Mouse (Mus musculus) kidney, postnatal 0 days (tissue): ENCODE measurements around the gene Hsf4. TPM values are rescaled to one million over a fixed set of nuclear protein-coding genes. Genes with fewer than 3 reads are reported as not detected.

ENCODE experiments used
- ATAC-seq: fragments of 200-750 bp; cut with Nextera tagmentation; replicated peaks from 2 replicates; pipeline ENCODE4 v1.8.0; 2017; ENCODE audit warnings: low read depth, moderate number of reproducible peaks, moderate TSS enrichment, moderate library complexity; ENCODE audit not compliant: low FRiP score
- DNase-seq: peaks from one replicate; pipeline ENCODE4 v3.0.0-alpha.2; 2016; ENCODE audit warnings: low spot score
- H3K27ac ChIP-seq: fragments of 300-500 bp; sonication (generic); 2 replicates; pipeline ENCODE4 v1.5.1; 2014; ENCODE audit warnings: mild to moderate bottlenecking
- H3K27me3 ChIP-seq: fragments of 300-500 bp; sonication (generic); 2 replicates; pipeline ENCODE4 v1.6.1; 2014; ENCODE audit warnings: low read length, mixed read lengths; ENCODE audit not compliant: insufficient read depth
- H3K36me3 ChIP-seq: fragments of 300-500 bp; sonication (generic); 2 replicates; pipeline ENCODE4 v1.6.1; 2014; ENCODE audit warnings: low read length, mixed read lengths; ENCODE audit not compliant: insufficient read depth
- H3K4me1 ChIP-seq: fragments of 300-500 bp; sonication (generic); replicated peaks from 2 replicates; pipeline ENCODE4 v1.6.1; 2014; ENCODE audit warnings: antibody characterized with exemption, low read length, mixed read lengths; ENCODE audit not compliant: insufficient read depth
- H3K4me2 ChIP-seq: fragments of 300-500 bp; sonication (generic); 2 replicates; pipeline ENCODE4 v1.6.1; 2014; ENCODE audit warnings: mild to moderate bottlenecking, low read length, moderate library complexity, mixed read lengths
- H3K4me3 ChIP-seq: fragments of 300-500 bp; sonication (generic); replicated peaks from 2 replicates; pipeline ENCODE4 v1.5.1; 2014; ENCODE audit warnings: low read depth, low read length
- H3K9ac ChIP-seq: fragments of 300-500 bp; sonication (generic); 2 replicates; pipeline ENCODE4 v1.6.1; 2014; ENCODE audit warnings: low read depth, low read length
- H3K9me3 ChIP-seq: fragments of 300-500 bp; sonication (generic); replicated peaks from 2 replicates; pipeline ENCODE4 v1.6.1; 2016; ENCODE audit warnings: low read length, inconsistent platforms, mixed read lengths
- CTCF ChIP-seq: IDR thresholded peaks from 2 replicates; pipeline ENCODE4 v1.5.1; 2016; ENCODE audit warnings: antibody characterized with exemption, low read depth, mild to moderate bottlenecking, moderate library complexity
- WGBS: fragments of 180-500 bp; shearing (Covaris S2); extraction: QIAGEN DNeasy Blood & Tissue Kit; methylation state at CpG from one replicate; pipeline ENCODE4 v1.1.7; 2014; 5-methylcytosine and 5-hydroxymethylcytosine counted together
- microRNA counts: library from miRNA; unstranded; fragments of <30 nt; microRNA quantifications from one replicate; lab custom pipeline; 2015
- microRNA-seq: library from miRNA; unstranded; fragments of <30 nt; microRNA quantifications from one replicate; pipeline ENCODE4, GENCODE M21; 2016
- polyA plus RNA-seq: library from polyadenylated mRNA; unstranded; fragments of >200 nt; fragmentation: Nextera tagmentation; extraction: Ambion mirVana; gene quantifications from 2 replicates; pipeline ENCODE4 v1.2.1, GENCODE M21; 2015

Hsf4 gene
- polyA plus RNA-seq, 1 experiment from 2014 or later = 0.12 TPM

DNA sequence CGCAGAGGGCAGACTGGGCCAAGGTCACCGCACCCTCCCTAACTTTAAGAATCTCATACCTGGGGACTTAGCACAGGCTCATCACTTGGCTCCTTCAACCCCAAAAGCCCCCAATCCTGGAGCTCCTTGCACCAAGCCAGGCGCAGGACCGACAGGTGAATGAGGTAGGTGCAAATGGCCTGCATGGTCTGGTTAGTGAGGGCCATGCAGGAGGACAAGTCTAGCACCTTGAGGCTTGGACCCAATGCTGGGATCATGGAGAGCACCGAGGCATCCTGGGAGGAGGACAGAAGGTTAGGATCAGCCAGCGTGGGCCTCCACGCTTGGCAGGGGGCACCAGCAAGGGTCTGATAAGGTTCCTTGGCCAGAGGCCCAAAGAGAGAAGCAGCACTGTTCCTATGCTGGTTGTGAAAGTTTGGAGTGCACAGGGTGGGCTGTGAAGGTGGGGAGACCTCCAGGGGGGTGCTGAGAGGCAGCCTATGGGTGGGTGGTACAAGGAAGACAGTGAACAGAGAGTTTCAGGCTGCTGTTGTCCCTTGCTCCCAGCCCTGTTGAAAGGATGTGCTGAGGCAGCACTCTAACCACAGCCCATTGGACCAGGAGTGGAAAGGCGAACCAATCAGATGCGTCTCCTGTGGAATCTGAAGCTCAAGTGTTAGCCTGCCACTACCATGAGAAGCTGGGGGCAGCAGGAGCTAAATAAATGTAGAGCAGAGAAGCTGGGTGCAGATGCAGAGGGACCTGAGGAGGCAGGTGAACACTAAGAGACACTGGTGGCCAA, 44.2 kb downstream of the Hsf4 start:
- ATAC-seq = no peak
- no peaks in the 10 kb centered on the region for H3K27me3 ChIP-seq
- H3K4me2 ChIP-seq = no peak overlapping the region
- no peak overlapping the region for H3K4me3 ChIP-seq
- H3K36me3 ChIP-seq = peaks cover 47% of the 10 kb centered on the region
- WGBS = 78% methylated on average over 9 of the region's 9 CpGs
- H3K27ac ChIP-seq = no peak overlapping the region
- TF ChIP-seq CTCF = no peak
- H3K9ac ChIP-seq = no peak overlapping the region
- H3K9me3 ChIP-seq = no peaks in the 10 kb centered on the region
- no peaks in the 10 kb centered on the region for H3K4me1 ChIP-seq
- DNase-seq = no peak

DNA sequence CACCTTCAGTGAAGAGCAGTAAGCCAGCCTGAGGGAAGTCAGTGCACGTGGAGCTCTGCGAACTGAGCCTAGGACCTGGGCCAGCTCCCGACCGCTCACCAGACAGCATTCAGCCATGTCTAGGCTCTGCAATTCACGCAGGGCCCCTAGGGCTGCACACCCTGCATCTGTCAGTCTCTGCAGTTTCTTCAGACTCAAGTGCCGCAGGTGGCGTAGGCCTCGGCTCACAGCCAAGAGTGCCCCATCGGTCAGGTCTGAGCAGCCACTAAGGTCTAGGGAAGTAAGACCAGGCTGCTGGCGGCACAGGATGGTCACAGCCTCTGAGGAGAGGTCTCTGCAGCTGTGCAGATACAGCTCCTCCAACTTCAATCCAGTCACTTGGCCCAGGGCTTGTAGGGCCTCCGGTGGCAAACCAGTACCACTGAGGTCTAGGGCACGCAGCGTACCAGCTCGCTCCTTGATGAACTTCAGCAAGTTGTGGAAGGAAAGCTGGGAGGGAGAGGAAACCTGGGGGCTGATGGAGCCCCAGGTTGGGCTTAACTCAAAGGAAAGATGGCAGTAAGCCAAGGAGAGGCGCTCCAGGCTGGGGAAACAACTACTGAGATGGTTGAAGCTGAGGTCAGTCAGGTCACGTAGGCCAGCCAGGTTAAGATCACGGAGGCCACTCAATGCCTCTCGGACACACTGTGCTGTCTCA, 45.6 kb downstream of the Hsf4 start:
- no peaks in the 10 kb centered on the region for H3K9me3 ChIP-seq
- no peak overlapping the region for H3K9ac ChIP-seq
- no peak overlapping the region for H3K27ac ChIP-seq
- ATAC-seq (no peak), DNase-seq (no peak)
- no peak overlapping the region for H3K4me2 ChIP-seq
- no peak for TF ChIP-seq CTCF
- H3K36me3 ChIP-seq = peaks cover 44% of the 10 kb centered on the region
- WGBS = 89% methylated on average over 18 of the region's 18 CpGs
- H3K4me3 ChIP-seq = no peak overlapping the region
- H3K4me1 ChIP-seq = no peaks in the 10 kb centered on the region
- H3K27me3 ChIP-seq = no peaks in the 10 kb centered on the region

DNA sequence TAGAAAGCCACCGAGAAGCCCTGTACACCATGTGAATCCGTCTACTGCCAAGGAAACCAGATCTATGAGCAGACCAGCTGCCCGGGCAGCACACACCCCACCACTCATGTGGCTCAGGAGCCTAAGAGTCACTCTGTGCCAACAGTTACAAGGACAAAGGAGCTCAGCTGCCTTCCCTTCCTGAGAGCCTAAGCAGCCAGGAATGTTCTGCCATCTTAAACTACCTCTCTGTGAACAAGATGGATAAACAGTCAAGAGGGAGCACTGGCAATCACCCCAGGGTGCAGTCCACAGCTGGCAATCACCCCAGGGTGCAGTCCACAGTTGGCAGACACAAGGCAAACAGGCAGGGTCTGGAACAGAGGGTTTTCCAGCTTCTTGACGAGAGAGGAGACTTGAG, 48.3 kb downstream of the Hsf4 start:
- ATAC-seq = no peak
- no peak overlapping the region for H3K4me3 ChIP-seq
- 93% methylated on average over 4 of the region's 4 CpGs for WGBS
- H3K27me3 ChIP-seq = no peaks in the 10 kb centered on the region
- H3K9ac ChIP-seq = no peak overlapping the region
- no peak for DNase-seq
- no peaks in the 10 kb centered on the region for H3K9me3 ChIP-seq
- no peaks in the 10 kb centered on the region for H3K4me1 ChIP-seq
- TF ChIP-seq CTCF = no peak
- H3K27ac ChIP-seq = no peak overlapping the region
- peaks cover 38% of the 10 kb centered on the region for H3K36me3 ChIP-seq
- no peak overlapping the region for H3K4me2 ChIP-seq

DNA sequence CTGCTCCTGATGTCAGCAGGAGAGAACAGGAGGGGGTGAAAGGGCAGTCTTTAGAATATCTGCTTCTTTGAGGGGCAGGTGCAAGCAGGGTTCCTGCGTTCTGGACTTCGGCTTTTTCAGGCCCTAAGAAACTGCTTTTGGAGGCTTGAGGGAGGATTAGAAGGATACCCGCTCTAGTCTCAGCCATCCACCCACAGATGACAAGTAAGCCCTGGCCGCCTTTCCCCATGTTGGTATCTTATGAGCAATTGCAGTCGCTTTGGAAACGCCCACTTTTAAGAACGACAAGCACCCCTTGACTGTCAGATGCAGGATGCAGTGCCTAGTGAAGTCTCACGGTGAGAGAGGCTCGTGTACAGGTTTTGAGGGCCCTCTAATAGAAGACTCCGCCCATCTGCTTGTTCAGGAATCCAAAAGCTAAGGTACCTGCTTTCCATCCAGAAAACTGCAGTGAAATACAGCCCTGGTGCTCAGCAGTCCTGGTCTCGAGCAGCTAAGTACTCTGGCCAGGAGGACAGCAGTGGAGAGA, 49.1 kb downstream of the Hsf4 start:
- WGBS = 87% methylated on average over 11 of the region's 11 CpGs
- Histone ChIP-seq H3K27ac (no peak overlapping the region), H3K4me1 (no peaks in the 10 kb centered on the region), H3K9me3 (no peaks in the 10 kb centered on the region), H3K36me3 (peaks cover 36% of the 10 kb centered on the region), H3K27me3 (no peaks in the 10 kb centered on the region), H3K4me2 (no peak overlapping the region), H3K4me3 (no peak overlapping the region), H3K9ac (no peak overlapping the region)
- no peak for TF ChIP-seq CTCF
- DNase-seq (no peak), ATAC-seq (no peak)

GRCm38 (mm10) chr8:105323183-105323582, 53.6 kb downstream of the Hsf4 start:
- Histone ChIP-seq H3K36me3 (peaks cover 15% of the 10 kb centered on the region; the same call in 1 of the 2 replicates), H3K9ac (no peak overlapping the region), H3K4me2 (no peak overlapping the region), H3K27me3 (no peaks in the 10 kb centered on the region), H3K27ac (no peak overlapping the region), H3K4me3 (no peak overlapping the region), H3K4me1 (peaks cover 16% of the 10 kb centered on the region), H3K9me3 (no peaks in the 10 kb centered on the region)
- WGBS = 85% methylated on average over 4 of the region's 4 CpGs
- TF ChIP-seq CTCF = no peak
- ATAC-seq (no peak), DNase-seq (no peak)

MicroRNAs encoded within 50 kb of the gene (microRNA counts, 519-probe panel; counts per million panel counts)
- microRNA mmu-miR-328 (lab: Ali Mortazavi, UCI) = 1,648 counts per million, percentile 68 among the panel's probes with 10 or more counts

Small RNA genes lying within 50 kb of the gene (microRNA-seq; reads per million reads assigned to microRNA genes)
- gene Gm27320 = not detected
- gene Mir328 = 200 reads per million, percentile 59 among the genes with 10 or more reads in this experiment

Other genes starting within 250 kb of the Hsf4 start
- not detected in 2 replicates for gene Ces3a, start 221.2 kb upstream of the Hsf4 start, polyA plus RNA-seq
- gene Ces3b, start 186.0 kb upstream of the Hsf4 start, polyA plus RNA-seq = not detected in 2 replicates
- gene Ces4a, start 138.0 kb upstream of the Hsf4 start, polyA plus RNA-seq = not detected in 2 replicates
- gene Cbfb, start 99.1 kb upstream of the Hsf4 start, polyA plus RNA-seq = 59.6 and 59.7 TPM in 2 replicates
- 19.2 and 20.6 TPM in 2 replicates for gene D230025D16Rik, start 44.7 kb upstream of the Hsf4 start, polyA plus RNA-seq
- gene B3gnt9, start 14.6 kb upstream of the Hsf4 start, polyA plus RNA-seq = 7.5 and 7.7 TPM in 2 replicates
- 21.8 and 24.2 TPM in 2 replicates for gene Tradd, start 5.2 kb upstream of the Hsf4 start, polyA plus RNA-seq
- gene Fbxl8, start 5.2 kb upstream of the Hsf4 start, polyA plus RNA-seq = 1.8 and 2.4 TPM in 2 replicates
- 0.29 and 0.68 TPM in 2 replicates for gene Nol3, start 6.3 kb downstream of the Hsf4 start, polyA plus RNA-seq
- gene 4931428F04Rik, start 20.1 kb downstream of the Hsf4 start, polyA plus RNA-seq = 5.5 and 6.2 TPM in 2 replicates
- gene Exoc3l, start 26.3 kb downstream of the Hsf4 start, polyA plus RNA-seq = 15.9 and 18.5 TPM in 2 replicates
- 55.2 and 57.9 TPM in 2 replicates for gene E2f4, start 27.9 kb downstream of the Hsf4 start, polyA plus RNA-seq
- 15.5 and 17.4 TPM in 2 replicates for gene Elmo3, start 35.8 kb downstream of the Hsf4 start, polyA plus RNA-seq
- gene Lrrc29, start 56.5 kb downstream of the Hsf4 start, polyA plus RNA-seq = 5.2 and 5.6 TPM in 2 replicates
- gene Tmem208, start 56.6 kb downstream of the Hsf4 start, polyA plus RNA-seq = 134 and 140 TPM in 2 replicates
- gene Fhod1, start 78.2 kb downstream of the Hsf4 start, polyA plus RNA-seq = 1.8 and 2.3 TPM in 2 replicates
- 1.3 and 1.4 TPM in 2 replicates for gene Slc9a5, start 79.0 kb downstream of the Hsf4 start, polyA plus RNA-seq
- 0.31 and 0.33 TPM in 2 replicates for gene Plekhg4, start 103.5 kb downstream of the Hsf4 start, polyA plus RNA-seq
- 0.05 TPM in 1 of 2 replicates, not detected in the other for gene Kctd19, start 143.7 kb downstream of the Hsf4 start, polyA plus RNA-seq
- 0.15 and 0.34 TPM in 2 replicates for gene Lrrc36, start 143.8 kb downstream of the Hsf4 start, polyA plus RNA-seq
- 15.6 and 19.4 TPM in 2 replicates for gene Tppp3, start 201.7 kb downstream of the Hsf4 start, polyA plus RNA-seq
- 28.0 and 30.5 TPM in 2 replicates for gene Zdhhc1, start 227.1 kb downstream of the Hsf4 start, polyA plus RNA-seq
- 42.4 and 44.8 TPM in 2 replicates for gene Hsd11b2, start 249.0 kb downstream of the Hsf4 start, polyA plus RNA-seq